Mouse (Mus musculus) bone marrow macrophage, adult 2 months (primary cell): ENCODE data around the gene Dusp12. TPM values are rescaled to one million over a fixed set of nuclear protein-coding genes. Genes with fewer than 3 reads are reported as not detected.

ENCODE experiments used
- H3K27ac ChIP-seq: 2 replicates; pipeline ENCODE4 v1.5.1; 2012; ENCODE audit warnings: low read depth, low read length; ENCODE audit not compliant: insufficient read depth
- H3K4me1 ChIP-seq: 2 replicates; pipeline ENCODE4 v1.6.1; 2012; ENCODE audit warnings: low read length; ENCODE audit not compliant: control insufficient read depth, insufficient read depth
- H3K4me3 ChIP-seq: 2 replicates; pipeline ENCODE4 v1.5.1; 2012; ENCODE audit warnings: mild to moderate bottlenecking, low read length, moderate library complexity; ENCODE audit not compliant: insufficient read depth
- CTCF ChIP-seq: IDR thresholded peaks from 2 replicates; pipeline ENCODE4 v1.5.1; 2012; ENCODE audit warnings: low read depth, mild to moderate bottlenecking, low read length, moderate library complexity
- POLR2A ChIP-seq: IDR thresholded peaks from 2 replicates; pipeline ENCODE4 v1.6.1; 2012; ENCODE audit warnings: mild to moderate bottlenecking, low read depth, low read length, borderline replicate concordance
- polyA plus RNA-seq: library from polyadenylated mRNA; stranded (reverse); fragments of >200 nt; gene quantifications from 2 replicates; pipeline ENCODE4 v1.2.4, GENCODE M21; 2012; ENCODE audit not compliant: missing spikeins, insufficient read depth, insufficient read length

The Dusp12 gene
- polyA plus RNA-seq, 1 experiment = 11.2 TPM

- Histone ChIP-seq H3K4me1 (peaks cover 53% of the 10 kb centered on the region), H3K27ac (no peak overlapping the region), H3K4me3 (no peak overlapping the region)
- no peak for TF ChIP-seq POLR2A
- 0 out of 2 replicates have a peak, but pooled peaks have one; percentile 8 for TF ChIP-seq CTCF
Observed at GRCm38 (mm10) chr1:170900799-170901467, 15.6 kb upstream of the Dusp12 start.

GRCm38 (mm10) chr1:170898413-170899075 lies 13.2 kb upstream of the Dusp12 start:
- TF ChIP-seq POLR2A (no peak), CTCF (no peak)
- Histone ChIP-seq H3K27ac (peak overlapping the region; percentile 94), H3K4me1 (peaks cover 44% of the 10 kb centered on the region)

DNA sequence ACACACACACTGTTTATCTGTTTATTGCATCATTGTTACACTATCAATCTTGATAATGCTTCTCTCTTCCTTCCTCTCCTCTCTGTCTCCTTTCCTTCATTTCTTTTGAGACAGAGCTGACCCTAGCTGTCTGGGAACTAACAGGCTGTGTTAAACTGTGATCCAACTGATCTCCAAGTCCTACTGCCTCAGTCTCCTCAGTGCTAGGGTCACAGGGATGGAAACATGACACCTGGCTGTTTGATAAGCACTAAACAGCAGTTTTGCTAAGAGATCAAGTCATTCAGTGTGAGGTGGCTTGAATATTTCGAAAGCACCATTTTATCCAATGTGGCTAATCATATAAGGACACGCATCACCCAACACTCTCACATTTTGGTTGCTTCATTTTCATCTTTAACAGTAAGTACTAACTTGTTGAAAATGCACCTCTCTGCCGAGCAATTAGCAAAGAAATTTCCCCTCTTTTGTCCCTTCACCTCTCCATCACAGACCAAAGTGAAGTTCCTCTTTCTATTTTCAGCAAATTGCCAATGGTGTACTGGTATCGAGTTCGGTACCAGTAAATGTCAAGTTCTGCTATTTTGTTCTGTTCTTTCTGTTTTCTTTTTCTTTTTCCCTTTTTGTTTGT lies 11.4 kb upstream of the Dusp12 start:
- no peak for TF ChIP-seq POLR2A
- TF ChIP-seq CTCF = no peak
- Histone ChIP-seq H3K4me3 (no peak overlapping the region), H3K4me1 (peaks cover 31% of the 10 kb centered on the region), H3K27ac (peak overlapping the region; percentile 33)

More at GRCm38 (mm10) chr1:170898413-170899075, 13.2 kb upstream of the Dusp12 start:
- H3K4me3 ChIP-seq = peak overlapping the region; percentile 36

DNA sequence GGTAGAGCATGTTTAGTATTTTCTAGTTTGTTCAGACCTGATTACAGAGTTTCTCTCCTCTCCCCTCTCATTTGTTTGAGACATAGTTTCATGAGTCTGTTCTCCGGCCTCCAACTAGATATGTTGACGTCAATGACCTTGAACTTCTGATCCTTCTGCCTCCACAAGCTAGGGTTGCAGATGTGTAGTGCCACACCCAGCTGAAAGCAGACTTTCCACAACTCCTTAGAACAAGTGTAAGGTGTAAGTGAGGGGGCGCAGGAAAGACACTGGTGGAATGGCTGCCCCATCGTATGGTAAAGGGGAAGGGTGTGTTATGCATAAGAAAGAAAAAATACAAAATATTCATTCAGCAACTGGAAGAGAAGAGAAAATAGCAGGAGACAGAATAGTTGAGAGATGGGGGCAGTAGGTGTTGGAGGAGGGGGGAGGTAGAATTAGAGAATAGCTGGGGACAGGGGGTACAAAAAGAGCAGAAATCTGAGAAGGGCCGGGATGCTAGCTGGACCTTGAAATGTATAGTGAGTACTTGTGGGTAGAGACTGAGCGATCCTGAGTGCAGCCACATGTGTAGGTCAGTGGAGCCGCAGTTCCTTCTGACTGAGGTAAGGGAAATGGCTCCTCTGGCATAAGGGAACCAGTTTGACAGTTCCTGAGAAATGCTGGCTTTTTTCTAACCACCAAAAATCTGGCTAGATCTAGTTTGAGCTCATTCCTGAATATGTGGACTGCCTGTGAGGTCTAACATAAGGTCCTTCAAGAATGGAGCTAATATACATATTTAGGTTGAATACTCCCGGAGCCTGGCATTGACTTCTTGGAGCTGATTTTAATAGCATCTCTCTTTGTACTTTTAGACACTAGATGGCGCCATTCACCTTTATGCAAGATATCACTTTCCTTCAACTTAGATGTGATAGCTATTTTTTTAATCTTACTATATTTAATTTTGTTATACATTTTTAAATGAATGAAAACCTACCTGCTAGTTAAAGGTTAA lies 9.6 kb upstream of the Dusp12 start:
- Histone ChIP-seq H3K4me1 (peaks cover 28% of the 10 kb centered on the region), H3K4me3 (no peak overlapping the region), H3K27ac (no peak overlapping the region)
- TF ChIP-seq CTCF = no peak
- TF ChIP-seq POLR2A = no peak

- H3K4me3 ChIP-seq = no peak overlapping the region
- H3K27ac ChIP-seq = no peak overlapping the region
- H3K4me1 ChIP-seq = peaks cover 12% of the 10 kb centered on the region
- TF ChIP-seq POLR2A (no peak), CTCF (no peak)
Observed at GRCm38 (mm10) chr1:170892279-170892678, 6.9 kb upstream of the Dusp12 start.

GRCm38 (mm10) chr1:170891646-170892045 lies 6.3 kb upstream of the Dusp12 start:
- Histone ChIP-seq H3K4me3 (no peak overlapping the region), H3K4me1 (peaks cover 7% of the 10 kb centered on the region), H3K27ac (no peak overlapping the region)
- TF ChIP-seq CTCF (no peak), POLR2A (no peak)

DNA sequence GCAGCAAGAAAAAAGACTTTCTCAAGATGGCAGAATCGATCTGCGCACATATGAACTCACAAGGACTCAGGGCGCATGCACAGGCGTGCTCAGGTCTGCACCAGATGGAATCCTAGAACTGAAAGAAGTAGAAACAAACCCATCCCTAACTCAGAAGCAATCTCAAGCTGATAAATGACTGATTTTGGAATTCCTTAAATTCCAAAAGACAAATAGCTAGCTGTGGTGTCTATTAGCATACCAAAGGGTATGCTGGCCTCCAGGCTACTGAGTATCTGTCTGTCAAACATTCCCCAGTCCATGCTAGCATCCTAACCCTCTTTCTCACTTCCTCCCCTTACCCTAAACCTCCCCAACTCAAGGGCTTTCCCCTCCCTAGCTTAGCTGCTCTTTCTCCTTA lies 4.0 kb upstream of the Dusp12 start:
- Histone ChIP-seq H3K4me1 (peaks cover 5% of the 10 kb centered on the region), H3K27ac (no peak overlapping the region), H3K4me3 (no peak overlapping the region)
- TF ChIP-seq POLR2A (no peak), CTCF (no peak)

DNA sequence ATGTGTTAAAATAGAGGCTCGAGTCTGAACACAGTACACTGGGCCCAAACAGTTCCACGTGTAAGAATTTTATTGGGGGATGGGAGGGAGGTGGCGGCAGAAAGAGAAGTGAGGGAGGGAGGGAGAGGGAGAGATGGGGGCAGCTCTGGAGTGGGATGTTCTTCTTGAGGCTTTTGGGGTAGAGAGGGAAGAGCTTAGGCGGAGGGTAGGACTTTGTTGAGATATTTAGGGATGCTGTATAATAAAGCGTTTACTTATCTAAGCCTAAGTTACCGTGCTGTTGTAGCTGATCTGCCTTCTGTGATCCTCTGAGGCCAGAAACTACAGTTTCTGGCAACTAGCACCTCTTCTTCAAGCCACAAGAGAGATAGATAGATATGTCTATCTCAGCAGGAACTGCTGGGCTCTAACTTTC lies 711 bp upstream of the Dusp12 start:
- TF ChIP-seq POLR2A (no peak), CTCF (no peak)
- peaks cover 13% of the 10 kb centered on the region for H3K4me1 ChIP-seq
- H3K27ac ChIP-seq = no peak overlapping the region
- H3K4me3 ChIP-seq = no peak overlapping the region

GRCm38 (mm10) chr1:170884390-170884789 lies 950 bp downstream of the Dusp12 start:
- H3K4me3 ChIP-seq = peak overlapping the region; percentile 86
- H3K27ac ChIP-seq = peak overlapping the region; percentile 16; the same call in 1 of the 2 replicates
- TF ChIP-seq POLR2A = no peak
- no peak for TF ChIP-seq CTCF
- H3K4me1 ChIP-seq = peaks cover 13% of the 10 kb centered on the region
